Mouse (Mus musculus) large intestine, adult 2 months (tissue): ENCODE results near the gene Pde10a. TPM values are rescaled to one million over a fixed set of nuclear protein-coding genes. Genes with fewer than 3 reads are reported as not detected.

ENCODE experiments used
- DNase-seq: peaks from one replicate; pipeline ENCODE4 v3.0.0-alpha.2; 2012; ENCODE audit warnings: low read depth, low spot score
- WGBS: fragments of 180-500 bp; shearing (Covaris S2); methylation state at CpG from one replicate; pipeline ENCODE4 v1.1.7; 2018; 5-methylcytosine and 5-hydroxymethylcytosine counted together
- polyA plus RNA-seq: library from polyadenylated mRNA; depleted of rRNA; stranded (reverse); fragments of >200 nt; gene quantifications from 2 replicates; pipeline ENCODE4 v1.2.3, GENCODE M21; 2012

Gene Pde10a
- polyA plus RNA-seq, 1 experiment, result 0.57 TPM

DNA sequence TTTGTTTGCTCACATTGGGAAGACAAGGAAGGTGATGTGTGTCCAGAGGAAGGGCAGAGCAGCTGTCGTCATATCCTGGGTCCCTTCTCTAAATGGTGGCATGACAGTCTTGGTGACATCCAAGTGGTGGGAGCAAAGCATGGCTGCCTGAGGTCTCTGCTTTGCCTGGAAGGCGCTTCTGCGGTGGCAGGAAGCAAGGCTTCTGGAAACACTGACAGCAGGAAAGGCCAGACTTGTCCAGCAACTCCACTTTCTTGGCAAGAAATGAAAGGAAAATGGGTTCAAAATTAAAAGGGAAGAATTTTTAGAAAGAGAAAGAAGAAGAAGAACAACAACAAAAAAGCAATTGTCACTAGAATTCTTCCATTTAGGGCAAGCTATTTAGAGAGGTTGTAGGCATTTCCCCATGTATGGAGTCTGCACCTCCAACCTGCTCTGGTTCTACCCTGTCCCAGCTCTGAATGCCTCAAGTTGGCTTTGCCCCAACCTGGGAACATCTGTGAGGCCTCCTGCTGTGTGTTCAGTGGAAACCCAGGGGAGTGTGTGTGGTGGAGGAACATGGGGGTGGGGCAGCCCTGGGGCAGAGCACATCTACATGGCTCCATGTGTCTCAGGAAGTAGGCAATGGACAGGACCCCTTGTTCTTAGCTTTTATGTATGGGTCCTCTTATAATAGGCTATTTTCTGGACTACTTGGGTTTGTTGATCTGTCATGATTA lies 288.8 kb downstream of the Pde10a start:
- DNase-seq, result no peak
- 68% methylated on average over 3 of the region's 3 CpGs for WGBS

DNA sequence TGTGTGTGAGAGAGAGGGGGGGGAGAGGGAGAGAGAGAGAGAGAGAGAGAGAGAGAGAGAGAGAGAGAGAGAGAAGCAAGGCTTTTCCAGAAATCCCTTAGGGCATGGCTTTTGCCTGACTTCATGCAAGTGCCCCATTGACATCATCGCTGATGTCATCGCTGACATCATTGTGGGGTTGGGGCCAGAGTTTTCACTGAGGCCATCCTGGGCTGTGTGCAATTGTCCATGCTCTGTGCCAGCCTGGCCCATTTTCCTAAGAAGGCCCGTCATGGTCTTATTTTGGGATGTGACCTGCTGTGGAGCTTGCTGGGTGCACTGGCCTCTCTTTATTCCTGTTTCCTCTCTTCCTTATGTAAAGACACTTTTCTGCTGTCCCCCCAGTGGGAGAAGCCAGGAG lies 290.2 kb downstream of the Pde10a start:
- 92% methylated on average over 3 of the region's 3 CpGs for WGBS
- no peak for DNase-seq

DNA sequence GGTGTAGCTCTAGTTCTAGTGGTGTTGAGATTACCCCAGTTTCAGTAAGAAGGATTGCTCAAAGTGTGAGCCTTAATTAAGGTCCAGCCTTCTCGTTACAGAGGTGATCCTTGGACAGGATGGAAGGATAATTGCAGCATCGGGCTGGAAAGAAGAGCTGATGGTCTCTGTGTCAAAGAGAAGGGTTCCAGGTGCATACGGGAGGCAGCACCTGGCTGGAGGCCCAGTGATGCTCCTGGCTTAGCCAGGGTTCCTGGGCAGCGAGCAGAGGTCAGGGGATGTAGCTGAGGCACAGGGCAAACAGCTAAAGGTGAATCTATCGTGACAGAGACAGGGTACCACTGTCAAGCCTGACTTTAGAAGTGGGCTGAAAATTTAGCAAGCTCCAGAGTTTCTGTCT lies 290.7 kb downstream of the Pde10a start:
- DNase-seq, result no peak
- 65% methylated on average over 5 of the region's 5 CpGs for WGBS

DNA sequence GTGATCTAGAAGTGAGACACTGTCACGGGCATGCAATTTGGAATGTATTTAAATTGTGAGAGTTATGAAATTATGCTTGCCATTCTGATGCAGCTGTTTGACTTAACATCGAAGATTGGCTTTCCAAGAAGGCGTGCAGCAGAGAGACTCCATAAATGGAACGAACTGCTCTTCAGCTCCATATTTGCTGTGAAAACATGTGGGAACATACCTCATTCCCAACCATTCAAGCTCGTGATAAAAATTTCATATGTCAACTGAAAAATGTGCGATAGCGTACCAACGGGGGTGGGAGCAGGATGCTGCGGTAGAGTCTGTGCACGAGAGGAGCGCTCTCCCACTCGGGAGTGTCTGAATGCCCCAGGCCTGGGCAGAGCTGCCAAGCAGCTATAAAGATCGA lies 293.5 kb downstream of the Pde10a start:
- no peak for DNase-seq
- 74% methylated on average over 13 of the region's 13 CpGs for WGBS

DNA sequence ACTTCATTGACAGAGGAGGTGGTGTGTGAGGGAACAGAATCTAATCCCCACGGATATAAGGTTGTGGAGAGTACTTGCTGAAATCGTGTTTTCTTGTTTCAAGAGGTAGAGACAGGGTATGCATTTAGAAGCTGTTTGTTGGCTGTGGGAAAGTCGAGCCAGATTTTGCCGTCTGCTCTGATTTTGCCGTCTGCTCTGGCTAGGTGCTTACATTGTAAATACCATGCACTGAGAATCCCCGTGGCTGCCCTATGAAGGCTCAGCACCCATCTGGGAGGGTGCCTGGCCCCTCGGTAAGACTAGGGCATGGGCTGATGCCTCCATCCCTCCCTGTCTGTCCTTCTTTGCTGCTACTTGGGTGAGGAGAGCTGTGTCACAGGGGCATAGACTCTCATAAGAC lies 298.4 kb downstream of the Pde10a start:
- DNase-seq, result no peak
- 57% methylated on average over 7 of the region's 7 CpGs for WGBS

DNA sequence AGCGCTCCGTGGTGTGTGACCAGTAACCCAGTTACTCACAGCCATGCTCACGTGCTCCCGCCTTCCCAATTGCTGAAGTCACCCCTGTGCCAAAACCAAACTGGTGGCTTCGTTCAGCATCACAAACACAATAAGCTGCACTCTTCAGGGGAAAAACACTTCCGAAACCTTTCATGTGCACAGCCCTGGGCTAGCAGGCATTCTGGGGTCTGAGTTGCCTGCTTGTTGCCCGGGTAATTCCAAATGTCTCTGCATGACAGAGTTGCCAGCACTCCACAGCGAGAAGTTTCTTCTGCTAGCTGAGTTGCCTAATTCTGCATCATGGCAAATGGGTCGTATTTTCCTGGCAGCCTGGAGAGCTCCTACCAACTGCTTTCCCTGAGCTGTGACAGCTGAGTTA lies 302.0 kb downstream of the Pde10a start:
- no peak for DNase-seq
- WGBS, result 72% methylated on average over 9 of the region's 9 CpGs

DNA sequence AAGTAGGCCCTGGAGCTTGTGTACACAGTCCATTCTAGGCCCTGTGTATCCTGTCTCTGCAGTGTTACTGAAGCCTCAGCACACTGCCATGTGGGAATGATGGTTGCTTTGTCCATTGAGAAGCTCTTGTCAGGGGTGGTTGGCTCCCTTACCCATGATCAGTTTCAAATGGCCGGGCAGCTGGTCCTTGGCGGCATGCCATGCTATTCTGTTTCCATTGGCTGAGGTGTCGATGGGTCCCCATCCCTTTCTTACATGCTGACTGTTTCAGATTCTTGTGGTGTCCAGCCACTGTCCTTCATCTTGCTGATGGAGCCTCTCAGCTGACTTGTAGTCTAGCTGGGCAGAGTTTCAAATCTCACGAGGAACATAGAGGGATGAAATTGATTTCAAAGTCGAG lies 305.8 kb downstream of the Pde10a start:
- no peak for DNase-seq
- WGBS, result 77% methylated on average over 5 of the region's 5 CpGs

DNA sequence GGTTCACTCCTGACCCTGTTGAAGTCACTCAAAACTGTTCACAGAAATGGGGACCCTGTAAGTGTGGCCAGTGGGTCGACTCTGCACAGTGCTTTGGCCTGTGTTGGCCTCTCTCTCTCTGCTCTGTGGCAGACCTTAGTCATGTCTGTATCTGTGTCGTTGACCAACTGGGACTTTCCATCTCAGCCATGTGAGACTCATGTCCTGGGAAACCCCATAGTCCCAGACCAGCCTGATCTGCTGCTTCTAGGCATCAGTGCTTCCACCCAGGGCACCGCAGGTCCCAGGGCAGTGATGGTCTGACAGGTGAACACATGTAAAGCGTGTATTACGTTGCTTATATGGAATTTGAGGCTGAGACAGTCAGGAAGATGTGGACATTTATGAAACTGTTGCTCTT lies 311.1 kb downstream of the Pde10a start:
- WGBS, result 81% methylated on average over 5 of the region's 5 CpGs
- DNase-seq, result no peak

DNA sequence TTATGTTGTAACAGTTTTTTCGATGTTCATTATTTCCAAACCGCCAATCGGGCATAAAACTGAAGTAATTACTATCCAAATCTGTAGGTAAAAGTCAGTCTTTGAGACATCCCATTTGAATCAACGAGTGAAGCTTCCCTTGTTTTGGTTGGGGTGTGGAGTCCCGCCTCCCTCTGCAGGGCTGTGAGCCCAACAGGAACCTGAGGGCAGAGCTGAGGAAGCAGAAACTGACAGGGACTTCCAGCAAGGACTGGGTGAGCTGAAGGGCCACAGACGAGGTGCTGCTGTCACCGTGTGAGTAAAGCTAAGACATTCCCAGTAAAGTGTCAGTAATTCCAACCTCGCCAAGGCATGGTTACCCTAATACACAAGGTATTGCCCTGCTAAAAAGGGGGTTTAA lies 313.1 kb downstream of the Pde10a start:
- 54% methylated on average over 8 of the region's 8 CpGs for WGBS
- no peak for DNase-seq

DNA sequence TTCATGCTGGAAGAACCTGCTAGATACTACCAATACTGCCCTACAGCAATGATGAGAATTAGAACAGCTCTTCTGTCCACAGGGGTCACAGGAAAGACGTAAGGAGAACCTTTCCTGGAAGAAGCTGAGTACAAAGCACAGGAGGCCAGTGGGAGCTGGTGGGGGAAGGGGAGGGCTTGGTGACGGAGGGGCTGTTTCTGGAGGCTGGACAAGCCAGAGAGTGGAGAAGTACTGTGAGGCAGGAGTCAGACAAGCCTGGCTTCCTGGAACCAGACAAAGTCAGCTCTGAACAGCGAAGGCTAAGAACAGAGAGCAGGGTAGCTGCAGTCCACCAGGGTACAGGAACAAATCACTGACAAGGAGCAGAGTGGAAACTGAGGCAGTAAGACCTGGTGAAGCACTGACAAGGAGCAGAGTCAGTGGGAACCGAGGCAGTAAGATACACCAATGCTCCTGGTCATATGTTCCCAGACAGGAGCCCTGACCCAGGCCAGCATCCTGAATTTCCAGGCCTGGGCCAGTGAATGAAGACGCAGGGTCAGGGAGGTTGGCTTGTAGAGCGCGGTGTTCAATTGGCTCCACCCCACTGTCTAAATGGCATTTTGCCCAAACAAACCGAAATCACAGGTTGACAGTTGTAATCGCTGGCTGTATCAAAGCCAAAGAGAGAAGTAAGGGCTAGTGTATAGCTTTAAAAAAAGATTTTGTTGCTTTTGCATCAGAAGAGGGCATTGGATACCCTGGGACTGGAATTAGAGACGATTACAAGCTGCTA lies 314.3 kb downstream of the Pde10a start:
- 55% methylated on average over 10 of the region's 10 CpGs for WGBS
- DNase-seq, result no peak

DNA sequence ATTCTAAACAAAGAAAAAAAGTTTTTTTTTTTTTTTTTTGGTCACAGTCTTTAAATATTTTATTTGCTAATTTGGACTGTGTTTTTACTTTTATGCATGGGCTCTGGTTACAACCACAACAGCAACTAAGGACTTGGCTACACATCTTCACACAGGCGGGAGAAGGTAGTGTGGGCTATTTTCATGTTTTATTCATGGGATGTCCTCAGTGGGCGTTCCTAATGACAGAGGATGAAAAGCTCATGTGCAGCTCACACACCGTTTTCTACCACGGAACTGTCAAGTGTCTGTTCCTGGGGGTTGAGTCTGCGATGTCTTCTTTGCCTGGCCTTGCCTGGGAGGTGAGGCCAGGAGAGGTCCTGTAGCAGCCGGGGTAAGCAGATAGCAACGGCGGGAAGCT lies 315.9 kb downstream of the Pde10a start:
- WGBS, result 80% methylated on average over 8 of the region's 8 CpGs
- no peak for DNase-seq

DNA sequence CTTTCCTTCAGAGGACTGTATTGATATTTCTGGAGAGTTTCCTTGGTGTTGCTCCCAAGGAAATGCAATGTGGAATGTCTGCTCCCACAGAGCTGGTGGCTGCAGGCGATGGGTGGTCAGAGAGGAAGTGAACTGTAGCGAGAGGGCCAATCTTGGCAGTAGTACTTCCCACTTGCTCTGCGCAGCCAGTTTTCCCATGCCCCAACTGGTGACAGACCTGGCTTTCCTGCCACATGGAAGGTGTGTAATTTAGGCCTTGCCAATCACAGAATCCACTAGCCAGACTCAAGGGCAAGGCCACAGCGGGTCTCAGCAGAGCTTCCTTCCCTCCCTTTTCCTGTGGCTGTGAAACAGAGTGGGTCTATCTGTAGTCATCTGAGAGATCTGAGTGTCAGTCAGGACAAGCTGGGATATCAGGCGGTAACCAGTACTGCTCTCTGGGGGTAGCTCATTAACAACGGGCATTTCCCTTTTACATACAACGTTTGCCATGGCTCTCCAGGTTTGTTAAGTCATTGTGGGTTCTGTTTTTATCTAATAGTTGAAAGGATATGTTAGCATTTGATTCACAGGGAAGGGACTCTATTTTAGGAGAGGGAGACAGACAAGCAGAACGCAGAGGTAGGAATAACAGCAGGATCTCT lies 316.8 kb downstream of the Pde10a start:
- DNase-seq, result no peak
- 78% methylated on average over 8 of the region's 8 CpGs for WGBS

DNA sequence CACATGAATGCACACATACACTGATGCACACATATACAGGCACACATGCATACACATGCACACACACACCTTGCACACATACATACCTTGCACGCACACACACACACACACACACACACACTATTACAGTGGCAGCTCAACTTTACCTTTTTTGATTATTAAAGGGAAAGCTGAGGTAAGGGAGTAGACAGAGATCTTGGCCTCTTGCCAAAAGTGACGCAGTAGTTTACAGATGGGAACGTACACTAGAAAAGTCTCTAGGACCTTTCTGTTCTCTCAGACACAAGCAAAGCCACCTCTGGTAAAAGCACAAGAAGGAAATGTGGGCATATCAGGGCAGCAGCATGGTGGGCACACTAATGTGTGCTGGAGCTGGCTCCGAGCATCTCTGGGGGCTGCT lies 317.5 kb downstream of the Pde10a start:
- no peak for DNase-seq
- WGBS, result 41% methylated on average over 4 of the region's 4 CpGs

DNA sequence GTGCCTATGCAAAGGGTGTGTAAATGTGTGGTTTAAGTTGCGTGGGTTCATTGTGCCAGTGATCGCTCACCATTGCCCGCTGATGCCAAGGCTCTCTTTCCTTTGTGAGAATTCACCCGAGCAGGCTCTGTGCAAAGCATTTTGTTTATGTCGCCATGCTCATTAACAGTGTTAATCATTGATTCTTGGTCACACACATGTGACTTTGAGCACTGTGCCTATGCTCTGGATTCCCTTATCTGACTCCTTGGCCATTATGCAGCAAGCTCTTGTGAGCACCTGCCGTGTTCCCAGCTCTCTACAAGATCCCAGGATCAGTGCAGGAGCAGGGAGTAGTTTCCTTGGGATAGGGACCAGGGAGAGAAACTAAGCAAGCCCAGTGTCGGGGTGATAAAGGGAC lies 318.8 kb downstream of the Pde10a start:
- 64% methylated on average over 7 of the region's 7 CpGs for WGBS
- no peak for DNase-seq

DNA sequence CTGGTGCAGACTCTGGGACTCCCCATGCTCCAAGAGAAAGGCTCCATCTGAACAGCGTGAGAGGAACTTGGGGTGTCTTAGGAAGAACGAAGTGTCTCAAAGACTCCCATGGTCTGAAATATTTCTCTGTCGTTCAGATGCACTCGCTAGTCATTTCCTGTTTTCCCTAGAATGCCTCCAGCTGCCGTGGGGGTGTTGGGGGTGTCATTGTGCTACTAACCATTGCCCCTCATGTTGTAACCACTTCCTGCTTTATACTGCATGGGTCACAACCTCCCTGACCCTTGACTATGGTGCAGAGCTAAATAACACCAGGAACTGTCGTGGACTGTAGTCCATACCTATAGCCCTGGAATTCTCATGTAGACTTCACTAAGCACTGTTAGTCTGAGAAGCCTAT lies 321.3 kb downstream of the Pde10a start:
- DNase-seq, result no peak
- WGBS, result 65% methylated on average over 6 of the region's 6 CpGs

DNA sequence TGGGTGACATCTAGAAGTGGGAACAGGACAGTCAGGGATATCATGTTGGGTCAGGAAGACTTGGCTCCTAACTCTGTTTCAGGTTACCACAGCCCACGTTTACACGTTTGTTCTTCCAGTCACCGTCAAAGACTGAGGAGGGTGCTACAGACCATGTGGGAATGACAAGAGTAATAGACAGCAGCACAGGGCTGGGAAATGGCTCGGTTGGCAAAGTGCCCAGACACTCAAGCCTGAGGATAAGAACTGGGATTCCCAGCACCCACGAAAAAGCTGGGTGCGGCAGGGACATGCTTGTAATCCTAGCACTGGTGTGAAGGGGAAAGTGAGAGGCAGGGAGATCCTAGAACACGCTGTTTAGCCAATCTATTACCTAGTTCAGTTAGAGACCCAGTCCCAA lies 322.4 kb downstream of the Pde10a start:
- DNase-seq, result no peak
- 43% methylated on average over 7 of the region's 7 CpGs for WGBS

DNA sequence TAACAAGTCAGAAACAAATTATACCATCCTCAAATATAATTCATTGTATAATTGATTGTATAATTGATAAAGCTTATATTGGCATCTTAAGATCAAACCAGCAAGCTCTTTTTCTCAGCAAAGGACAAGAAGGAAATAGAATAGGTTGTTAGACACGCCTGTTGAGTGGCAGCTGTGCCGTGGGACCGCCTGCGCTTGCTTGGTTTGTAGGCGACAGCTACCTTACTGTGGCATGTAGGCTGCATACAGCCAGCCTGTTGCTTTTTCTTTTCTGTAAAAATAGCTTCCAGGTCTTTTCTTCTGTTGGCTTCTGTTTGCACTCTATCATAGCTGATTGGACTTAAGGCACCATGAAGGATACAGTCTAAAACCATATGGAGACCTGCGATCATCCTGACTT lies 326.7 kb downstream of the Pde10a start:
- DNase-seq, result no peak
- 83% methylated on average over 6 of the region's 6 CpGs for WGBS

DNA sequence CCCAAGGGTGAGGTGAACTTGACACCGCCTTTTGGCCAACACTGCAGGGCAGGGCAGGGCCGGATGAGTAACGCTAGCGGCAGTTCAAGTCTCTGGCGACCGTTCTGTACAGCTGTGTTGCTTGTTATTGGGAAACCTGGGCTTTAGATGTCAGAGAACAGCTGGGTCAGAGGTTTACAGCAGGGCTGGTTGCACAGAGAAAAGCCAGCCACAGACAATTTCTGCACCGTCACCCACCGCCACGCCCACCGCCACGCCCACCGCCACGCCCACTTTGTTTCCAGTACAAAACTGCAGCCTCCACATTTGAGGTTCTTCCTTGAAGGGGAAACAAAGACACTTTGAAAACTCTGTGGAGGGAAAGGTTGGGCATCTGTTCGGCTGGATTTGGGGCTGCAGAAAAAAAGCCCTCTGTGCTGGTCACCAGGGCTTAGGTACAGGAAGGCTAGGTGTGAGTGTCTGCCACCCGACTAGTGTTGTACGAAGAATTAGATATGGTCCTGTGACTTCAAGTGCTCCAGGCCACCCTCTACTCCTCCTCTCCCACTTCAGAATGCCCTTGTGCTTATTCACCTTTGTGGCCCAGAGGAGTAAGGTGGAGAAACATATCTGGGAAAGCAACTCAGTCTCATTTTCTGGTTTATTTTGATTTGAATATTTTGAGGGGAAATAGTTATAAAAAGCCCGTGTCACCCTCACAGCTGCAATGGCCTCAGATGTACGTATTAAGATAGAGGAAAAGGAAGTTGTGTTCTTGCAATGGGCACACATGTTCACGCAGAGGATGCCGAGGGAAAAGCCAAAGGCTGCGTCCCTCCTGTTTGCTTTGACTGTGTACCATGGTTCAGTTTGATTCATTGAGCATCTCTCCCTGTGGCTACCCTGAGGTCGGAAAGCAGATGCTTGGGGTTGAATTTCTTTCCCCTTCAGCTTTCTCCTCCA lies 331.5 kb downstream of the Pde10a start:
- WGBS, result 26% methylated on average over 22 of the region's 22 CpGs
- no peak for DNase-seq

DNA sequence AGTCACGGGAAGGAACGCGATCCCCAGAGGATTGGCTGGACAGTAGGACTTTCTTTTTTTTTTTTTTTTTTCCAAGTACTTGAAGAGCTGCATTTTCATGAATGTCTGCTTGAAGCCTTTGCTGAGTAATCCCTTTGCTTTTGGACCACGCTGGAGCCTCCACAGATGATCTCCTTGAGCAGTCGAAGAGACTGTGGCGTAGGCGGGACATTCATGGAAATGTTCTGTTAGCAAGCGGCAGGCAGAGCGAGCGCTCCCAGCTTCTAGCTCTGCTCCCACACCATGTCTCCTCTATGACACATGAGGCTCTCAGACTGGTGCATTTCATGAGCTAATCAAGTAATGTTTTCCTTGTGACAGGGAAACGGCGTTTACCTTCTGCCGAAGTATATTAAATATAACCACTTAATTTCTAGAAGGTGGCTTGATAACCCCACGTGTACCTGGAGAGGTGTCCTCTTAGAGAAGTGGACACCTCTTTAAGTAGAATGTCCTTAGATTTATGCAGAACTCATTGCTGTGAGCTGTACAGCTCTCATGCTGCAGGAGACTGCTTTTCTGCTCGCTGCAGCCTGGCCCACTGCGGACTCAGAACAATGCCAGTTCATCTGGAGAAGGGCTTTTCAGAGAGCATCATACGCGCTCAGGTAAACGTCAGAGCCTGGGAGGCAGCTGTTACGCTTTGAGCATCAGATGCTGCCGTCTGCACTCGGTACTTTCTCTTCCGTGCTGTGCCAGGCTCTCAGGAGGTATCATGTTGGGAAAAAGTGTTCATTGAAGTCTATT lies 333.7 kb downstream of the Pde10a start:
- 63% methylated on average over 23 of the region's 23 CpGs for WGBS
- no peak for DNase-seq
